Mouse (Mus musculus) cerebellum, postnatal 36 days (tissue): Measurements from ENCODE around the gene Kdsr.

Source experiments
- DNase-seq, 2 experiments: peaks; one replicate each; pipeline ENCODE4 v3.0.0; 2021 to 2022; ENCODE audit warnings: mixed read lengths in 2 of 2

The Kdsr gene

DNA sequence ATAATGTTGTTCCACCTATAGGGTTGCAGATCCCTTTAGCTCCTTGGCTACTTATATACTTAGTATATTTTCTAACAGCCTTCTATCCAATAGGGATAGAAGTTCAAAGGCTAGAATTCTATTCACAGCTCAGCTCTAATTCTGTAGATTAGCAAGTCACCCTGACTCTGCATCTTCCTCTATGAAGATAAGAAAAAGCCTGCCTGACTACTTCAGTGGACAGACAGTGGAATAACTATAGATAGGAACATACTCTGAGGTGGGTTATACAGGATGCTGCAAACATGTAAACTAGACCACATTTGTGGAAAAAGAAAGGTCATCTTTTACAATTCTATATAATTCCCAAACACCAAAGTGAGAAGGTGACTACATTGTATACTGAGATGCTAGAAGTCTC lies 66.9 kb downstream of the Kdsr start:
- no peak for DNase-seq

DNA sequence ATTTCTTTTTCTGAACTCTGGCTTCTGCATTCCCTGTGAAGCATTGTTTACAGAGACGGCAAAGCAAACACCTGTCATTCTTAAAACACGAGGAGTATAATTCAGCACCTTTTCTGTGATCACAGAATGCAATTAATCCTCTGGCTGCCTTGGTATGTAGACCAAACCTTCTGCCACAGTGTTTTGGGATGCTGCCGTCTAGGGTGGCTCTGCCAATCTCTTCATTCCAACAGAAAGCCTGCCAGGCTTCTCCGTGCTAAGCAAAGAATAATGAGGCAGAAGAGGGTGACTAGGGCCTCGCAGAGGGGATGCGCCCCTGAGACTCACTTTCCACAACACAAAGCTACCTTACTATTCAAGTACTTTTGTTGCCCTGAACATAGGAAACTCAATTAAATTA lies 68.6 kb downstream of the Kdsr start:
- peak; percentile 14 to 24 for DNase-seq

DNA sequence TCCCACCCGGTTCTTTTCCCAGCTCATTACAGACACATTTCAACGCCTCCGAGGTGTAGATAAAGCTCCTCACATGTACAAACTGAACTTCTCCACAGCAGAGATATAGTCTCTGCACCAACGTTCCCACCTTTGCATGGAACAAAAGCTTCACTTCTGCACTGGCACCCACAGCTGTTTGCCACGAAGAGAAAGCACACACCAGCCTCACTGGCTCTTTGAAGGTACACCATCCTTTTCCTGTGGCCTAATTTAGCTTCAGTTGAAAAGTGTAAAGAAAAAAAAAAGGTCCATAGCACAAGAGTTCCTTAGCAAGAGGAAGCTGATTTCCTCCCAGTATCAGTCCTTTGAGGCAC lies 71.4 kb downstream of the Kdsr start:
- DNase-seq, result no peak

DNA sequence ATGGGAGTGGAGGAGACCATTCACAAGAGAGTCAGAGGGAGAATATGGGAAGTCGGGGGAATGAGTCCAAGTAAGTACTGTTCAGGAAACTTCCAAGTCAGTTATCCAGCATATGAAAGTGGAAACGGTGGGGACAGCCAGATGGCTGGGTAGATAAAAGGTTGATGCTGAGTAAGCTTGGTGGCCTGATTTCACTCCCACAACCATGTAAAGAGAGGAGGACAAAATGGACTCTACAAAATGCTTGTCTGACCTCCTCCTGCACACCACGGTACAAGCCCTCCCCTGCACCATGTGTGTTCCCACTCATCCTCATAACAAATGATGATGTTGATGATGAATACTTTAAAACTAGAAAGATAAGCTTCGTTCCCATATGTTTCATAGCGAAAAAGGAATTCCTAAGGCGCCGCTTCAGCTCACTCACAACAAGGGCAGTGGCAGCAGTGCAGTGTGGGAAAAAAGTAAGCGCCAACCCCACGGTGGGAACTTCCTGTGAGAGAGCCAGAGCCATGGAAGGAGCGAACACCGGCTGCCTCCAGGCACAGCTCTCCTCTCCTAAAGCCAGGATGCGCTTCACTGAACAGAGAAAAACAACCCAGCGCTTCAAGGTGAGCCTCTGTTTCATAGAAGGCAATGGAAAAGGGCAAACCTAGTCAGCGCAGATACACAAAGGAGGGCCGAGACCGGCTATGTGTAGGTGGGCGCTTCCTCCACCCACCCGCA lies 71.9 kb downstream of the Kdsr start:
- no peak for DNase-seq

DNA sequence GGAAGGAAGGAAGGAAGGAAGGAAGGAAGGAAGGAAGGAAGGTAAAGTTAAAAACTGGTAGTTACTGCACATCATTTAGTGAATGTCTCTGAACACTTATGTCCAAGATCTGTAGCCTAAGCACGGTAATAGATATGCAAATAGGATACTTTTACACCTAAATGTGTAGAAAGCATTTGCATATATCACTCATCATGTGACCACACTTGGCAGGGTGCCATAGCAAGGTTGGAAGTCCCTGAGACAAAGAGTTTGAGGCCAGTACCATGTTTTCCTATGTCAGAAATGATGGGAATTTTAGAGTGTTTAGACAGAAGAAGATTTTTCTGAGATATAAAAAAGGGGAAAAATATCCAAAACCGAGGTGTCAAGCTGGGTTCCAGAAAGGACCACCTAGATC lies 73.8 kb downstream of the Kdsr start:
- DNase-seq, result no peak

DNA sequence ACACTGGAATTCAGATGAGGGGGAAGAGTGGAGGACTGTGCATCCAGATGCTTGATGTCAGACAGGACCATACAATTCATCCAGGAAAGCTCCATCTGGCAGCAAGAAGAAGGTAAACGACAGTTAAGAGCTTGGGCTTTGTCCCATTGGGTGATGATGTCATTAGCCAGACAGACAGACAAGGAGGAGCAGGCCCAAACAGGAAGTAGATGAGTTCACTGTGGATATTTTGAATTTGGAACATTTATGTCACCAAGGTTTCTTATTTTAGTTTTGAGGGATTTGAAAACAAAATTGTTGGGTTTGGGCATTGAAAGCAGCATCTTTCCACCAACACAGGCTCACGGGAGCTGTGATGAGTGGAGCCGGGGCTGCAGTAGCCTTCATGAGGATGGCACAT lies 75.0 kb downstream of the Kdsr start:
- no peak for DNase-seq

DNA sequence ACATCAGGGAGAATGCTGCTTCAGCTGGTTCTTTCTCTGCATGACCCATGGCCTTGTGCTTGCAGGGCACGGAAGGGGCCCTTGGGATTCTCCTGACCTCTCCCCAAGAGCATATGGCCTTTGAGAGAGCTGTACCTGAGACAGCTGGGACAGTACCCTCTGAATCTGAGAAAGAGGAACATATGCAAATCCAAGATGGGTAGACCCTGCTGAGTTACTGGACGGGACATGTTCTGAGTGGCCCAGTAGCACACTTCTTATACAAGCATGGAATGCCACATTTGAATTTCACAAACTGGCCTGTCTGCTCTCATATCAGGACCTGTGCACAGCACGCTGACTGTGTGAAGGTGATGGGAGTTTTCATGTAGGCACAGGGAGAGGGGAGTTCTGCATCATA lies 76.7 kb downstream of the Kdsr start:
- DNase-seq, result no peak

DNA sequence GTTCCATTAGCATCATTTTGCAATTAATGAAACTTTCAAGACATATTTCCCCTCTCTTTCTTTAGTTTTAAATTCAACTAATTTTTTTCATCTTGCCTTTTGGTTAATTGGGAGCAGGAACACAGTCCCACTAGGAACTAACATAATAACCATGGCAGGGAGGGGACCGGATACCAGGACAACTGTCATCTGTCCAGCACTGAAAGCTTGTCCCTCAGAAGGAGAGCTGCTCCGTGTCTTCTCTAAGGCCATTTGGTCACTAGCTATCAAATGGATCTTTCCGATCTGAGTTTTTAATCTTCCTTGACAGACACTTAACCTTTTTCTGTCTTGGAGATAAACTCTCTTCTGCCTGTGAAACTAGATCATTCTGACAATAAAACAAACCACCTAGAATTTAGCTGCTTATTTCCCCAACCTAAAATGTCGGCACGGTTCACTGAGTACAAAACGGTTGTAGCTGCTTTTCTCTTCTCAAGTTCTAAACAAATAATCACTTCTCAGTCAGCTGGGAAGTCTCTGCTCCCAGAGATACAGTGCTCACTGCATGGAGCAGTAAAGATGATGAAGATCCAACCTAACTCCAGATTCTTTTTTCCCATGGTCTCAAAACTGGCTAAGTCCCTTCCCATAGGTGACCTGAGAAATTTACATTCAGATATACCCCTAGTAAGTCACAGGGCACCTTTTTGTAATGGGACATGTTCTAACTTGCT lies 79.6 kb downstream of the Kdsr start:
- DNase-seq, result no peak

DNA sequence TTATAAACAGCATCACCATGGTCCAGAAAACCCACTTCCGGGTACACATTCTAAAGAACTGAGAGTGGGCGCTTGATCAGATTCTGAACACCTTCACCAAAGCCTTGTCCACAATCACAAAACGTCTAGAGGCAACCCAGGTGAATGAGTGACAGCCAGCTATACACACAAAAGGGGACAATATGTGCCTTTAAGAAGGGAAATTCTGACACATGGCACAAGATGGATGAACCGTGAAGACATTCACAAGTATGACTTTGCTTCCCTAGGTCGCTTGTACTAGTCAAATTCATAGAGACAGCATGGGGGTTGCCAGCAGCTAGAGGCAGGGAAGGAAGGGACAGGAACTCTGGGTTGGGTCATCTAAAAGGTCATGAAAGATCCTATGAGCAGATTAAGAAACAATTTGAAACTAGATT lies 81.5 kb downstream of the Kdsr start:
- no peak for DNase-seq
